9 mouse cellular contexts compared by ENCODE assay signal in the genomic region with DNA sequence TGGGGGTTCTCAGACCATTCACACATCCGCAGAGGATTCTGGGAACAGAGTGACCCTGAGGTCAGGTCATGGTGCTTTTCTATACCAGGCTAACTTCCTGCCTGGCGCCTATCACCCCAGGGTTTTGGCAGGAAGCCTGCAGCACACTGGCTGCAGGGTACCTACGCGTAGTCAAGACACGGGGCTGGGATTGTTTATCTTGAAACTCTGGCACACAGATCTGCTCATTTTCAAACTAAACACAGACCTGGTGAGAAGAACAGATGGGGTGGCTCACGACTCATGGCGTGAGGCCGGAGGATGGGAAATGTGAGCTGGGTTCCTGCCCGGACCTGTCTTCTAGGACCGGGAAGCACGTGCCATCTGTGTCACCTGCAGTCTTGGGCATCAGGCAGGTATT. TPM values are rescaled to one million over a fixed set of nuclear protein-coding genes. Genes with fewer than 3 reads are reported as not detected.
A peak's percentile ranks its signal among the peaks of the same experiment; 100 is the strongest.
DNase-seq lines count a peak whose midpoint lies in the region; ATAC-seq lines count a peak whose summit lies in the region.
"Had no signal": no experiment of that assay in that cellular context is flagged by ENCODE, and none has a peak within 500 bp of the region (broad histone marks: within the 10 kb centered on the region; RNA-seq: fewer than 3 reads in every experiment).

No protein-coding gene starts in this region.

- peak; percentile 43 for ATAC-seq in common myeloid progenitor, adult 5-6 weeks (replicated peaks; ENCODE audit: low read depth, poor library complexity, severe bottlenecking)
- ATAC-seq in heart, embryonic 14.5 days (ENCODE audit: insufficient number of reproducible peaks, insufficient read depth, low FRiP score, low read depth): peak; percentile 60

- peak overlapping the region; percentile 39 to 40; a peak in 3 of 4 replicates for H3K27ac ChIP-seq in heart, embryonic 14.5 days (replicated peaks in 1 of 2; ENCODE audit: control insufficient read depth in 1 of 2, insufficient read depth in 1 of 2, low read depth in 2 of 2, low read length in 2 of 2)

- no peak overlapping the region for H3K9ac ChIP-seq in heart, embryonic 14.5 days (ENCODE audit: low read length)
- H3K9ac ChIP-seq: liver, embryonic 13.5 days had no signal

- WGBS in heart, embryonic 14.5 days: 24% methylated on average over 11 of the region's 11 CpGs

- H3K27me3 ChIP-seq in heart, embryonic 14.5 days (ENCODE audit: control insufficient read depth, insufficient read depth, low read length): no peaks in the 10 kb centered on the region
- H3K27me3 ChIP-seq: liver, embryonic 13.5 days had no signal

- no peak overlapping the region for H3K4me3 ChIP-seq in heart, embryonic 14.5 days (ENCODE audit: control insufficient read depth in 1 of 2, insufficient read depth in 1 of 2, low read depth in 1 of 2, low read length in 2 of 2)
- H3K4me3 ChIP-seq: liver, embryonic 13.5 days had no signal

- peaks cover 20 to 27% of the 10 kb centered on the region in 2 experiments for H3K4me1 ChIP-seq in heart, embryonic 14.5 days (ENCODE audit: control insufficient read depth in 2 of 2, insufficient read depth in 2 of 2, low read length in 2 of 2)

- intact Hi-C loops in left cerebral cortex, postnatal 36 days (cut with DNase I): no loop called here

- peaks cover 24% of the 10 kb centered on the region for H3K36me3 ChIP-seq in heart, embryonic 14.5 days (ENCODE audit: control insufficient read depth, insufficient read depth, low read length)

- peak; percentile 50 for DNase-seq in ovary, postnatal 36 days (ENCODE audit: low spot score)
- DNase-seq in ovary, postnatal 10 days (ENCODE audit: low spot score): no peak
- DNase-seq in left cerebral cortex, postnatal 36 days (ENCODE audit: low spot score in 2 of 2): peak; percentile 79 to 81
- peak; percentile 24 for DNase-seq in neural tube, embryonic 10.5 days (ENCODE audit: extremely low spot score, low spot score)
- no peak for DNase-seq in gastrocnemius, adult 8-10 months (ENCODE audit: low spot score in 2 of 2)
- no peak for DNase-seq in spleen, postnatal 4 days (ENCODE audit: low spot score in 2 of 2)
- DNase-seq: liver, embryonic 13.5 days had no signal

- peaks cover 4% of the 10 kb centered on the region; the same call in 1 of the 2 replicates for H3K9me3 ChIP-seq in heart, embryonic 14.5 days (ENCODE audit: control insufficient read depth, low read length)
- H3K9me3 ChIP-seq: liver, embryonic 13.5 days had no signal

- no peak overlapping the region for H3K4me2 ChIP-seq in heart, embryonic 14.5 days (ENCODE audit: low read length)
- H3K4me2 ChIP-seq: liver, embryonic 13.5 days had no signal

RNA-seq across cellular contexts. Expression of gene Rasa3, which starts 52.5 kb away (rescaled TPM):
- 55.0 and 96.1 TPM in 2 replicates for total RNA-seq in common myeloid progenitor, adult 5-6 weeks (2017)
- polyA plus RNA-seq in heart, embryonic 14.5 days (2014; fragmentation: Nextera tagmentation; extraction: Ambion mirVana): 20.9 and 24.9 TPM in 2 replicates
- total RNA-seq in left cerebral cortex, postnatal 36 days (2021): 10 to 100 TPM; 57.0 to 62.5 TPM
- 1 to 10 TPM; 5.0 to 6.9 (median 6.2) TPM for total RNA-seq in gastrocnemius, adult 8-10 months (2022)

Comparison
In these comparisons a context has a peak if more than half of its experiments do, and no peak if none do; other contexts are left out.
1. DNase-seq: peak in ovary, postnatal 36 days (single experiment), left cerebral cortex, postnatal 36 days (2 of 2) and neural tube, embryonic 10.5 days (single experiment); none in ovary, postnatal 10 days (single experiment), gastrocnemius, adult 8-10 months (0 of 2) and spleen, postnatal 4 days (0 of 2).